Mouse (Mus musculus) thymus, adult 2 months (tissue): ENCODE measurements around the gene Mterf2. TPM values are rescaled to one million over a fixed set of nuclear protein-coding genes. Genes with fewer than 3 reads are reported as not detected.
A peak's percentile ranks its signal among the peaks of the same experiment; 100 is the strongest.

Experiments used
- DNase-seq: peaks from one replicate; pipeline ENCODE4 v3.0.0; 2021
- H3K27ac ChIP-seq: fragments of 200-500 bp; 2 replicates; pipeline ENCODE4 v1.5.1; 2012; ENCODE audit warnings: low read length, control low read depth; ENCODE audit not compliant: control insufficient read depth, insufficient read depth
- H3K27me3 ChIP-seq: fragments of 200-500 bp; 2 replicates; pipeline ENCODE4 v1.6.1; 2012; ENCODE audit warnings: mild to moderate bottlenecking, low read length, moderate library complexity, mixed read lengths; ENCODE audit not compliant: control insufficient read depth, insufficient read depth
- H3K36me3 ChIP-seq: fragments of 200-500 bp; 2 replicates; pipeline ENCODE4 v1.6.1; 2012; ENCODE audit warnings: mild to moderate bottlenecking, low read length, moderate library complexity; ENCODE audit not compliant: control insufficient read depth, insufficient read depth
- H3K4me1 ChIP-seq: fragments of 200-500 bp; replicated peaks from 2 replicates; pipeline ENCODE4 v1.6.1; 2012; ENCODE audit warnings: low read length; ENCODE audit not compliant: control insufficient read depth, insufficient read depth
- H3K4me3 ChIP-seq: fragments of 200-500 bp; 2 replicates; pipeline ENCODE4 v1.5.1; 2012; ENCODE audit warnings: mild to moderate bottlenecking, low read length, control low read depth, moderate library complexity; ENCODE audit not compliant: control insufficient read depth, insufficient read depth
- CTCF ChIP-seq: fragments of 200-500 bp; IDR thresholded peaks from 2 replicates; pipeline ENCODE4 v1.5.1; 2012; ENCODE audit warnings: mild to moderate bottlenecking, control low read depth, low read length, moderate library complexity, borderline replicate concordance; ENCODE audit not compliant: control insufficient read depth, poor library complexity, insufficient read depth; ENCODE audit errors: extremely low read depth
- POLR2A ChIP-seq: fragments of 200-500 bp; IDR thresholded peaks from 2 replicates; pipeline ENCODE4 v1.6.1; 2012; ENCODE audit warnings: mild to moderate bottlenecking, low read length, control low read depth, moderate library complexity; ENCODE audit not compliant: control insufficient read depth, poor library complexity, insufficient read depth; ENCODE audit errors: extremely low read depth
- WGBS: fragments of 180-500 bp; shearing (Covaris S2); methylation state at CpG from one replicate; pipeline ENCODE4 v1.1.7; 2018; 5-methylcytosine and 5-hydroxymethylcytosine counted together
- polyA plus RNA-seq: library from polyadenylated mRNA; depleted of rRNA; stranded (reverse); fragments of >200 nt; gene quantifications from 2 replicates; pipeline ENCODE4 v1.2.3, GENCODE M21; 2012; rRNA removed

Gene Mterf2
- polyA plus RNA-seq, 1 experiment = 8.1 TPM

- H3K27ac ChIP-seq = no peak overlapping the region
- H3K4me1 ChIP-seq = peaks cover 6% of the 10 kb centered on the region
- no peak for DNase-seq
- 95% methylated on average over 13 of the region's 13 CpGs for WGBS
- TF ChIP-seq CTCF = no peak
- TF ChIP-seq POLR2A = no peak
- no peaks in the 10 kb centered on the region for H3K27me3 ChIP-seq
- H3K36me3 ChIP-seq = peaks cover 16% of the 10 kb centered on the region
- no peak overlapping the region for H3K4me3 ChIP-seq
Measured at GRCm38 (mm10) chr10:85125184-85125583, 2.6 kb downstream of the Mterf2 start.

GRCm38 (mm10) chr10:85114409-85114808, 13.4 kb downstream of the Mterf2 start:
- Histone ChIP-seq H3K4me1 (no peaks in the 10 kb centered on the region), H3K27ac (no peak overlapping the region), H3K4me3 (no peak overlapping the region), H3K36me3 (peaks cover 10% of the 10 kb centered on the region; the same call in 1 of the 2 replicates), H3K27me3 (no peaks in the 10 kb centered on the region)
- WGBS = over 99% methylated on average over 4 of the region's 4 CpGs
- no peak for DNase-seq
- TF ChIP-seq CTCF = no peak
- TF ChIP-seq POLR2A = no peak

GRCm38 (mm10) chr10:85103085-85103885, 24.5 kb downstream of the Mterf2 start:
- Histone ChIP-seq H3K27me3 (no peaks in the 10 kb centered on the region), H3K4me1 (peaks cover 9% of the 10 kb centered on the region), H3K36me3 (no peaks in the 10 kb centered on the region), H3K27ac (no peak overlapping the region), H3K4me3 (peak overlapping the region; percentile 71)
- DNase-seq = peak; percentile 39
- no peak; the same call in 1 of the 2 replicates for TF ChIP-seq POLR2A
- no peak for TF ChIP-seq CTCF
- 4% methylated on average over 34 of the region's 34 CpGs for WGBS

- Histone ChIP-seq H3K4me1 (peaks cover 9% of the 10 kb centered on the region), H3K27ac (peak within 1 kb of the TSS; percentile 74), H3K36me3 (no peaks in the 10 kb centered on the region), H3K4me3 (peak within 1 kb of the TSS; percentile 90), H3K27me3 (no peaks in the 10 kb centered on the region)
- 1% methylated on average over 87 of the region's 96 CpGs for WGBS
- DNase-seq = peak; percentile 86
- TF ChIP-seq POLR2A (peak; percentile 74), CTCF (no peak)
Measured at GRCm38 (mm10) chr10:85102247-85103084, 25.4 kb downstream of the Mterf2 start, which contains the start of the genes Fhl4 and Tmem263. TSS of gene Fhl4 (minus strand) at chr10:85102495. TSS of gene Tmem263 (plus strand) at chr10:85102627.

GRCm38 (mm10) chr10:85101841-85102240, 26.0 kb downstream of the Mterf2 start:
- TF ChIP-seq CTCF (no peak), POLR2A (no peak)
- Histone ChIP-seq H3K4me1 (peaks cover 9% of the 10 kb centered on the region), H3K36me3 (no peaks in the 10 kb centered on the region), H3K4me3 (peak overlapping the region; percentile 90), H3K27ac (peak overlapping the region; percentile 74), H3K27me3 (no peaks in the 10 kb centered on the region)
- DNase-seq = no peak
- 4% methylated on average over 10 of the region's 10 CpGs for WGBS

GRCm38 (mm10) chr10:85071605-85072152, 56.1 kb downstream of the Mterf2 start:
- no peak for TF ChIP-seq CTCF
- TF ChIP-seq POLR2A = no peak
- 85% methylated on average over 4 of the region's 4 CpGs for WGBS
- DNase-seq = no peak
- Histone ChIP-seq H3K4me1 (no peaks in the 10 kb centered on the region), H3K27me3 (no peaks in the 10 kb centered on the region), H3K27ac (no peak overlapping the region), H3K36me3 (no peaks in the 10 kb centered on the region), H3K4me3 (no peak overlapping the region)

Other genes starting within 250 kb of the Mterf2 start
- gene Ric8b, start 210.4 kb downstream of the Mterf2 start, polyA plus RNA-seq = 15.0 and 17.6 TPM in 2 replicates
- 0.78 and 0.98 TPM in 2 replicates for gene Fhl4, start 25.5 kb downstream of the Mterf2 start, polyA plus RNA-seq
- 6.1 and 10.4 TPM in 2 replicates for gene Tmem263, start 25.4 kb downstream of the Mterf2 start, polyA plus RNA-seq
- gene Cry1, start 57.0 kb upstream of the Mterf2 start, polyA plus RNA-seq = 38.4 and 47.9 TPM in 2 replicates